Mouse (Mus musculus): ENCODE measurements around the gene Lsm14b. TPM values are rescaled to one million over a fixed set of nuclear protein-coding genes. Genes with fewer than 3 reads are reported as not detected.

Gene Lsm14b
- polyA plus RNA-seq, 1 experiment, result 24.0 TPM

DNA sequence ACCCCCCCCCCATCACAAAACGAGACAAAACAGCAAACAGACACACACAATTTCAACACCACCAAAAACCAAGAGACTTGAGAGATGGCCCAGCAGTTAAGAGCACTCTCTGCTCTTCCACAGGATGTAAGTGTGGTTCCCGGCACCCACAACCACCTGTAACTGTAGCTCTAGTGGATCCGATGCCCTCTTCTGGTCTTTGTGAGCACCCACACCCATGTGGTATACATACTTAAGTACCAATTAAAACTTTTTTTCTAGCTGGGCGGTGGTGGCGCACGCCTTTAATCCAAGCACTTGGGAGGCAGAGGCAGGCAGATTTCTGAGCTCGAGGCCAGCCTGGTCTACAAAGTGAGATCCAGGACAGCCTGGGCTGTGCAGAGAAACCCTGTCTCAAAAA, 14.1 kb upstream of the Lsm14b start:
- no peak for DNase-seq
- Histone ChIP-seq H3K4me1 (ENCODE audit: control insufficient read depth, insufficient read depth, low read length) (no peaks in the 10 kb centered on the region), H3K4me3 (replicated peaks; ENCODE audit: extremely low read depth, low read depth, low read length) (no peak overlapping the region)
- WGBS, result 91% methylated on average over 7 of the region's 7 CpGs
- no peak for TF ChIP-seq CTCF (IDR thresholded peaks at IDR 0.05; ENCODE audit: insufficient read depth, low read length)
- TF ChIP-seq POLR2A (IDR thresholded peaks at IDR 0.05; ENCODE audit: borderline replicate concordance, extremely low read depth, low read depth, low read length), result no peak

DNA sequence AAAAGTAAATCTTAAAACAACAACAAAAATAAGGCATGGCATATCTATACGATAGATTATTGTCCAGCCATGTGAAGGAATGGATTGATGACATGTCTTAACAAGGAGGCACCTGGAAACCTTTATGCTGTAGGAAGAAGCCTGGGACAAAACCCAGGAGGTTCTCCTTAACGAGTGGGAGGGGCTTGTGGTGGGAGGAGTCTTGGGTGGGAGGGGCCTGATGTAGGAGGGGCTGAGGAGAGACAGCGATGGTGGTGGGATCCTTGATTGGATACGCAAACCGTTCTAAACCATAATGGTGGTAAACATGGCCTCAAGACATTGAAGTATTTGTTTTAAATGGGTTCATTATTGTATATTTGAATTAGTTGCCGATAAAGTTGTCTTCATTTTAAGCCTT, 13.4 kb upstream of the Lsm14b start:
- TF ChIP-seq CTCF (IDR thresholded peaks at IDR 0.05; ENCODE audit: insufficient read depth, low read length) (no peak), POLR2A (IDR thresholded peaks at IDR 0.05; ENCODE audit: borderline replicate concordance, extremely low read depth, low read depth, low read length) (no peak)
- Histone ChIP-seq H3K4me3 (replicated peaks; ENCODE audit: extremely low read depth, low read depth, low read length) (no peak overlapping the region), H3K4me1 (ENCODE audit: control insufficient read depth, insufficient read depth, low read length) (no peaks in the 10 kb centered on the region)
- WGBS, result 77% methylated on average over 6 of the region's 6 CpGs
- DNase-seq, result no peak

- H3K4me1 ChIP-seq (ENCODE audit: control insufficient read depth, insufficient read depth, low read length), result 0 out of 2 replicates have a peak, but pooled peaks cover 2% of the 10 kb centered on the region
- no peak for DNase-seq
- H3K4me3 ChIP-seq (replicated peaks; ENCODE audit: extremely low read depth, low read depth, low read length), result no peak overlapping the region
- 90% methylated on average over 7 of the region's 7 CpGs for WGBS
- no peak for TF ChIP-seq POLR2A (IDR thresholded peaks at IDR 0.05; ENCODE audit: borderline replicate concordance, extremely low read depth, low read depth, low read length)
- no peak for TF ChIP-seq CTCF (IDR thresholded peaks at IDR 0.05; ENCODE audit: insufficient read depth, low read length)
Measured at GRCm38 (mm10) chr2:180013686-180014085, 11.1 kb upstream of the Lsm14b start.

GRCm38 (mm10) chr2:180017632-180018031, 7.2 kb upstream of the Lsm14b start:
- WGBS, result 58% methylated on average over 4 of the region's 4 CpGs
- no peak for TF ChIP-seq CTCF (IDR thresholded peaks at IDR 0.05; ENCODE audit: insufficient read depth, low read length)
- H3K4me1 ChIP-seq (ENCODE audit: control insufficient read depth, insufficient read depth, low read length), result 0 out of 2 replicates have a peak, but pooled peaks cover 2% of the 10 kb centered on the region
- H3K4me3 ChIP-seq (replicated peaks; ENCODE audit: extremely low read depth, low read depth, low read length), result no peak overlapping the region
- DNase-seq, result no peak

DNA sequence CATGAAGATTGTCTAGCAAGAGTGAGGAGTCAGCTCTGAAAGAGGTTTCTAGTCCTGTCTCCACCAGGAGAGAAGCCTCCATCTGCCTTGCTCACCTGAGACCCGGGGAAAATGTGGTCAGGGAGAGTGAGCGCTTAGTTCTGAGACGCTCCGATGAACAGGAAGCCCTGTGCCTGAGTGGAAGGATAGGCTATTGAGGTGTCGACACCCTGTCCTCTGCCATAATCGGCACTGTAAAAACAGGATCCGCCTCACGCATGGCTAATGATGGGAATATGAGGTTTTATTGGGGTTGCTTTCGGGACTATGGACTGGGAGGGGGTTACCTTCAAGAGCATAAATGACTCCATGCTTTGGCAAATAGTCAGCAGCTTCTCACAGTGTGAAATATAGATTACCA, 6.2 kb upstream of the Lsm14b start:
- 76% methylated on average over 9 of the region's 9 CpGs for WGBS
- DNase-seq, result no peak
- Histone ChIP-seq H3K4me3 (replicated peaks; ENCODE audit: extremely low read depth, low read depth, low read length) (no peak overlapping the region), H3K4me1 (ENCODE audit: control insufficient read depth, insufficient read depth, low read length) (0 out of 2 replicates have a peak, but pooled peaks cover 2% of the 10 kb centered on the region)
- TF ChIP-seq POLR2A (IDR thresholded peaks at IDR 0.05; ENCODE audit: borderline replicate concordance, extremely low read depth, low read depth, low read length) (no peak), CTCF (IDR thresholded peaks at IDR 0.05; ENCODE audit: insufficient read depth, low read length) (no peak)

GRCm38 (mm10) chr2:180020091-180020661, 4.6 kb upstream of the Lsm14b start:
- H3K4me1 ChIP-seq (ENCODE audit: control insufficient read depth, insufficient read depth, low read length), result 0 out of 2 replicates have a peak, but pooled peaks cover 2% of the 10 kb centered on the region
- no peak for TF ChIP-seq CTCF (IDR thresholded peaks at IDR 0.05; ENCODE audit: insufficient read depth, low read length)
- no peak for DNase-seq
- 78% methylated on average over 7 of the region's 7 CpGs for WGBS
- no peak overlapping the region for H3K4me3 ChIP-seq (replicated peaks; ENCODE audit: extremely low read depth, low read depth, low read length)

GRCm38 (mm10) chr2:180020919-180021318, 3.9 kb upstream of the Lsm14b start:
- WGBS, result 68% methylated on average over 8 of the region's 8 CpGs

GRCm38 (mm10) chr2:180022751-180023150, 2.0 kb upstream of the Lsm14b start:
- DNase-seq, result no peak
- TF ChIP-seq POLR2A (IDR thresholded peaks at IDR 0.05; ENCODE audit: borderline replicate concordance, extremely low read depth, low read depth, low read length) (no peak), CTCF (IDR thresholded peaks at IDR 0.05; ENCODE audit: insufficient read depth, low read length) (no peak)
- 52% methylated on average over 6 of the region's 6 CpGs for WGBS
- no peaks in the 10 kb centered on the region; the same call in 1 of the 2 replicates for H3K4me1 ChIP-seq (ENCODE audit: control insufficient read depth, insufficient read depth, low read length)
- no peak overlapping the region for H3K4me3 ChIP-seq (replicated peaks; ENCODE audit: extremely low read depth, low read depth, low read length)

More at GRCm38 (mm10) chr2:180020919-180021318, 3.9 kb upstream of the Lsm14b start:
- Histone ChIP-seq H3K4me3 (replicated peaks; ENCODE audit: extremely low read depth, low read depth, low read length) (no peak overlapping the region), H3K4me1 (ENCODE audit: control insufficient read depth, insufficient read depth, low read length) (0 out of 2 replicates have a peak, but pooled peaks cover 2% of the 10 kb centered on the region)
- DNase-seq, result no peak
- TF ChIP-seq POLR2A (IDR thresholded peaks at IDR 0.05; ENCODE audit: borderline replicate concordance, extremely low read depth, low read depth, low read length) (no peak), CTCF (IDR thresholded peaks at IDR 0.05; ENCODE audit: insufficient read depth, low read length) (no peak)

- no peak for DNase-seq
- TF ChIP-seq CTCF (IDR thresholded peaks at IDR 0.05; ENCODE audit: insufficient read depth, low read length) (no peak), POLR2A (IDR thresholded peaks at IDR 0.05; ENCODE audit: borderline replicate concordance, extremely low read depth, low read depth, low read length) (no peak)
- under 1% methylated on average over 84 of the region's 84 CpGs for WGBS
- Histone ChIP-seq H3K4me1 (ENCODE audit: control insufficient read depth, insufficient read depth, low read length) (no peaks in the 10 kb centered on the region; the same call in 1 of the 2 replicates), H3K4me3 (replicated peaks; ENCODE audit: extremely low read depth, low read depth, low read length) (peak overlapping the region; percentile 82)
Measured at GRCm38 (mm10) chr2:180025135-180025860, 511 bp downstream of the Lsm14b start.

- Histone ChIP-seq H3K4me1 (ENCODE audit: control insufficient read depth, insufficient read depth, low read length) (no peaks in the 10 kb centered on the region; the same call in 1 of the 2 replicates), H3K4me3 (replicated peaks; ENCODE audit: extremely low read depth, low read depth, low read length) (peak overlapping the region; percentile 82)
- DNase-seq, result no peak
- TF ChIP-seq CTCF (IDR thresholded peaks at IDR 0.05; ENCODE audit: insufficient read depth, low read length) (no peak), POLR2A (IDR thresholded peaks at IDR 0.05; ENCODE audit: borderline replicate concordance, extremely low read depth, low read depth, low read length) (no peak)
- WGBS, result 13% methylated on average over 6 of the region's 6 CpGs
Measured at GRCm38 (mm10) chr2:180025861-180026200, 1.0 kb downstream of the Lsm14b start.

Measured in lung, adult 2 months (tissue).